Mouse (Mus musculus) CD8-positive naive resting alpha-beta T cell, adult 57 days (primary cell): ENCODE results near the gene Lgr5. TPM values are rescaled to one million over a fixed set of nuclear protein-coding genes. Genes with fewer than 3 reads are reported as not detected.

Experiments
- total RNA-seq: library from RNA; stranded (reverse); gene quantifications from one replicate; pipeline ENCODE4 v1.2.4, GENCODE M21; 2023

Lgr5 gene
- total RNA-seq, result not detected

DNA sequence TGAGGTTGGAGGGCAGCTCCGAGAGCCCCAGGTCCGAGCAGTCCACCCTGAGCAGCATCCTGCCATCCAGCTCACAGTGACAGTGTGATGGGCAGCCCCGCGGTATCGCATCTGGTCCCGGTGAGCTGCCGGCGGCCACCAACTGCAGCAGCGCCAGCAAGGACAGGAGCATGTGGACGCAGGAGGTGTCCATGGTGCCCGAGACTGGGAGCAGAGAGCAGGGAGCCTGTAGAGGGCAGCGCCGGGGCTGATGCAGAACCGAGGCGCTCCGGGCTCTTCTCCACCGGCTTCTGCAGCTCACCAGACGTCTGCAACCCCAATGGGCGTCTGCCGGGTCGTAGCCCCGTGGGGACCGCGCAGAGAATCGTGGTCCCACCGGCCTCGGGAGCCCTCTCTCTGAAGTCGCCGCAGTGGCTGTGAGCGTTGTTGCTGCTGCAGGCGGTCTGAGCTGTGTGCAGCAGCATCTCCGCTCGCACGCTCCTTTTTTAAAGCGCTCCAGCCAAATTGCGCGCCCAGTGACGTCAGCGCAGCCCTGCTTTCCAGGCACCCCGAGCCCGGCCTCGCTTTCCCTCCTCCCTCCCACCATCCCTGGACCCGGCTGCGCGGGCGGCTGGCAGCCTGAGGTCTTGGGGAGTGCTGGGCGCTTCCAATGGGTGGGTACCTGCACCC, at the start of gene Lgr5:
Lgr5 (minus strand) TSS at position 480 of the 669 bp plus-strand sequence.

GRCm38 (mm10) chr10:115569712-115570491, 17.7 kb downstream of the Lgr5 start, which contains the start of gene A930009A15Rik:
Gene A930009A15Rik (plus strand): TSS chr10:115569986.

Other genes starting within 250 kb of the Lgr5 start
- 23.0 TPM for gene Tmem19, start 225.3 kb downstream of the Lgr5 start, total RNA-seq
- 5.8 TPM for gene Thap2, start 203.3 kb downstream of the Lgr5 start, total RNA-seq
- 63.3 TPM for gene Zfc3h1, start 202.8 kb downstream of the Lgr5 start, total RNA-seq
- not detected for gene A930009A15Rik, start 17.8 kb downstream of the Lgr5 start, total RNA-seq
- not detected for gene Tspan8, start 229.1 kb upstream of the Lgr5 start, total RNA-seq